Mouse (Mus musculus) gastrocnemius, postnatal 25 days (tissue): Measurements from ENCODE around the gene Crmp1. TPM values are rescaled to one million over a fixed set of nuclear protein-coding genes. Genes with fewer than 3 reads are reported as not detected.
A peak's percentile ranks its signal among the peaks of the same experiment; 100 is the strongest.

ENCODE experiments used
- DNase-seq: peaks from one replicate; pipeline ENCODE4 v3.0.0; 2022
- total RNA-seq, 2 experiments: library from RNA; stranded (reverse); gene quantifications; 1 replicate in 1 of 2; 2 replicates in 1 of 2; pipeline ENCODE4 v1.2.3; 2021

Gene Crmp1
- total RNA-seq, 2 experiments from 2014 or later, result 0.19 TPM; not detected in 1

DNA sequence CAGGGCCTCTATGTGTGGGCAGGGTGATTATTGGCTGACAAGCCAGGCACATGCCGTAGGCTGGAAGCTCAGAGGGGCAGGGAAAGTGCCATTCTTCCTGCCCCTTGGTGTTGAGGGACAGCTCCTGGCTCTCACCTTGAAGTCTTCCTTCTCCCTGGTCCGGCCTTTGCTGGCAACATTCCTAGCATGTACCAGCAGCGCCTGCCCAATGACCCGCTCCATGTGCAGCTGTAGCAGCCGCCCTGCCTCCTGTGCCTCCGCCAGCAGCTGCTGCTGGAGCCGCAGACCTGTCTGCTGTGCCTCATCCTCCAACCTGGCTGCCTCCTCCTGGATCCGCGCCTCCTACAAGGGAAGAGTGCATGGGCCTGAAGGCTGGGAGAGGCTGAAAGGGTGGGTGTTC lies 68.3 kb downstream of the Crmp1 start:
- DNase-seq, result no peak

DNA sequence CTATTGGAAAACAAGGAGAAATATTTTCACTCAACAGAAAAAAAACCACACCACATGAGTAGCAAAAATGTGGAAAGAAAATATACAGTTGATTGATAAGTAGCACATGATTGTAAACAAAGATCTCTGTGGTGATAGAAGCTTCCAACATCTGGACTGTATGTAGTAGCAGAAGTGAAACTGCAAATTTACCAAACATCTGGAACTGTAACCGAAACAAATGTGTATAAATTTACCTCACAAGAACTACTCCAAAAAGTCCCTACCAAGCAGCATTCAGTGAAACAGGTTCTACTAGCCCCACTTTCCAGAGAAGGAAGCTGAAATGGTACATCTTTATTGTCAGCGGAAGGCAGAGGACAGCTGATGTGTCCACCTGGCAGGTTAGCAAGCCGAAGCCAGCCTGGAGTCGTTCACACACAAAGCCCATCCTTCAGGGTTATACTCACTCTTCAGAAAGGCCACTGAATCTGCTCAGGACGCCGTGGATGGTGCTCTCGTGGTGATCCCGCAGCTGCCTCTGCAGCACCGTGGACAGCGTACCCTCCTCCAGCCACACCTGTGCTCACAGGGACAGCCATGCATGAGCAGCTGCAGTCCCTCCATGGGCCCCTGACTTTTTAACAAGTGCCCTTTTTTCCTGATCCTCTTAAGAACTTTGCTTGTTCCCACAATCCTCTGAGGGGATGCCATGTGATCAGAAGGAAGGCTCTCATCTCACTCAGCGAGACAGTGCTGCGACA lies 71.4 kb downstream of the Crmp1 start:
- no peak for DNase-seq

- peak; percentile 71 for DNase-seq
These were observed 77.0 kb downstream of the Crmp1 start for GRCm38 (mm10) chr5:37318715-37319114.

DNA sequence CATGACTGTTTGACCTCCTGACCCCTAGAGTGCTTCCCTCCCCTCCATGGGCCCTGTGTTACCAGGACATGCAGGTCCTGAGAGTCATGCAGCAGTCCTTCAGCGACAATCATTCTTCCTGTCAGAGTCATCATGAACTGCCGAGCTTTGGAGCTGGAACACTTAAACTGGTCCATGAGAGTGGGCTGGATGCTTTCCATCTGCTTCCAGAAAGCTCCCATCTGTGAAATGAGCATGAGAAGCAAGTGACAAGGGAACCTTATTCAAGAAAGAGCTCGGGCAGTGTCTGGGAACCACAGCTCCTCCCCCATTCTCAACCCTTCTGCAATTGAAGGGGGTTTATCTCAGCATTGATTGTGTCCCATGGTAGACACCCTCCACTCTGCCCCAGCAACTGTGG lies 78.4 kb downstream of the Crmp1 start:
- no peak for DNase-seq

DNA sequence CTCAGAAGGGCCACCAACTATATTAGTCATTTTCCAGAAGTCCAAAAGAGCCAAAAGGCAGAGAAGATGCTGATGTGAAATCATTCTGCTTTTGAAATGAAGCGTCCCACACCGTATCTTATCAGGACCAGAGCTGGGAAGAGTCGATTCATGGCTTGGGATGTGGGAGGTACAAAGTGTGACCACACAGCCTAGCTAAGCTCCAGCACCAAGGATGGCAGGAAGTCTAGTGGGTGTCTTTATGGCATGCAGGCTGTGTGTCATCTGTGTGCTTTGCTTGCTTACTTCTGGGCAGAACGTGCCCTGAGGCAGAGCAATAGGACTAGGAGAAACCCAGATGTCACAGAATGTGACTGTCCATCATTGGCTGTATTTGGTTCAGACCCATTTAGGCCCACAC lies 79.0 kb downstream of the Crmp1 start:
- no peak for DNase-seq

DNA sequence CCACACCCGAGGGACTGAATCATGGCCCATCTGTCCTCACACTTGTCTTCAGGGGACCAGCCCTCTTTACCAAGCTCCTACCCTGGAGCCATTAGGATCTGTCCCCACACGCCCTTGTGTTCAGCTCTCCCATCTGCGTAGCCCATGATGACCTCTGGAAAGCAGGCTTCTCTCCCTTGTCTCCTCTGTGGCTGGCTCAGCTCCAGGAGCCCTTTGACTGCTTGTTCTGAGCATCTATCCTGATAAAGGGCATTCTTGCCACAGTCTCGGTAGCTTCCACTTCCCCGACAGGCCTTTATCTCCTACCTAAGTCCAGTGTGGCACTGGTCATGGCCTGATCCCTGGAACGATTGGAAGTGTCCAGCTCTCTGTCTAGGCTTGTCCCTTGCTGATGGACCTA lies 84.9 kb downstream of the Crmp1 start:
- no peak for DNase-seq

DNA sequence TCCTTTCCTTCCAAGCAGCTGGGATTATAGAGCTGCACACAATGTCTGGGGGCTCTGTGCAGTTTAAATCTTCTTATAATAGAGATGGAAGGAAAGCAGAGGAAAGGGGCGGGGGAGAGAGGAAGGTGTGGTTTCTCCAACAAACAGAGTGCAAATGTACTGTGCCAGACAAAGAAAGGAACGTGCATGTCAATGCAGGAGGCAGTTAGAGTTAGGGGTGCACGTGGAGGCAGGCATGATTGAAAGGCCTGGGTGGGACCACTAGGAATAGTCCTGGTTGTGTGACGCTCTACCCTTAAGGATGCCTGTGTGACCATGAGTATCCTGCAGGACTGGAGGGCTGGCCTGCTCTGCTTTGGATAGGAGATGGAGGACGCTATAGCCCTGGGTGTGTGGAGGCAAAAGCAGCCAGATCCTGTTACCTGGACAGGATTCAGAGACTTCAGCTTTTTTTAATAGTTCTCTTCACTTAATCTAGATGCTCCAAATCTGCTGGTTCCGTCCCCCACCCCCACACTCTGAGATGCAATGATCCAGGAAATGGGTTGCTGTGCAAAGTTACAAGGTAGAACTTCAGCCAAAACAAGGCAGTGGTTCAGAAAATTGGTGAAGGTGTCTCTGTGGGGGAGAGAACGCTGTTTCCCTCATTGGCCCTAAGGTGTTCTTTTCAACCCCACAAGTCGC lies 88.9 kb downstream of the Crmp1 start:
- no peak for DNase-seq

DNA sequence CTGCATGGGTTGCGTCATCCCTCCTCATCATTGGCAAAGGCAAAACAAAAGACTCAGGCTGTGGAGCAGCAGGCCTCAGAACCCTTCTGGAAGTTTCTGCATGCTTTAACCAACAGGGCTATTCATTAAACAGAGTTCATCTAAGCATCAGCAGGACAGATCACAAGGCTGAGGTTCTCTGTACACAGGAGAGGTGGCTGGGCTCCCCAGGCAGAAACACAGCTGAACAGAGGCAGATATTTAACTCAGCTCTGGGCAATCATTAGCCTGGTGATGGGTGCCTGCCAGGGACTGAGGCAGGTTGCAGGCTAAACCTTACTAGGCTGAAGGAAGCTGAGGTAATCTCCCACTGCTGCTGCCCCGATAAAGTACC lies 89.4 kb downstream of the Crmp1 start:
- DNase-seq, result no peak

DNA sequence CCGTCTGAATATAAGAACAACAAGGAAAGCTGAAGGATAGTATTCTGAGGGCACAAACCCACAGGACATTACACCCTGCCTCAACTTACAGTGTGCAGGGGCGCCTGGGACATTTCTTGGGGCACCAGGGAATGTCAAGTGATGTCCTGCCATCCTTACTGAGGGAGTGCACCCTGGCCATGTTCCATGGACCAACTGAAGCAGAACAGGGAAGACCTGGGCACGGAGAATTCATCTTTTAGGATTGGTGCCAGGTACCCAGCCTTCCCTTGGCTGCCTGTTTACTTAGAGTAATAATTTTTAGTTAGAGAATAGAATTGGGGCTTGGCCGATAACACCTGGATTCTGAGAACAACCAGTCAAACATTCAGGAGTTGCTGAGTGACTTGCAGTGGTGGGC lies 90.3 kb downstream of the Crmp1 start:
- no peak for DNase-seq

DNA sequence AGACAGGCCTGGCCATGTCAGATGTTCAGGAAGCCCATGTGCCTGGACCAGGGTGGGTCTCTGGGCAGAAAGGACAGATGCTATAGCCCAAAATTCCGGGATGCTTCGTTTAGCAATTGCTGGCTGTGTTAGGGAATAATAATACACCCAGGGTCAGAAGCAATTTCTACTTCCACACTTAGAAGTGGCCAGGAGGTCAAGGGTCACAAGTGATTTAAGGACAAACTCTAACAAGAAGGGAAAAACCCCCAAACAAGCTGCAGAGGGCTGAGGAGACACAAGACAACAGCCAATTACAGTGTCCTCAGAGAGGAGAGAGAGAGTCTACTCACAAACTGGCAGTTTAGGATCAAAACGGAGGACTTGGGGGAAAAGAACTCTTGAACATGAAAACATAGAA lies 93.3 kb downstream of the Crmp1 start:
- no peak for DNase-seq

DNA sequence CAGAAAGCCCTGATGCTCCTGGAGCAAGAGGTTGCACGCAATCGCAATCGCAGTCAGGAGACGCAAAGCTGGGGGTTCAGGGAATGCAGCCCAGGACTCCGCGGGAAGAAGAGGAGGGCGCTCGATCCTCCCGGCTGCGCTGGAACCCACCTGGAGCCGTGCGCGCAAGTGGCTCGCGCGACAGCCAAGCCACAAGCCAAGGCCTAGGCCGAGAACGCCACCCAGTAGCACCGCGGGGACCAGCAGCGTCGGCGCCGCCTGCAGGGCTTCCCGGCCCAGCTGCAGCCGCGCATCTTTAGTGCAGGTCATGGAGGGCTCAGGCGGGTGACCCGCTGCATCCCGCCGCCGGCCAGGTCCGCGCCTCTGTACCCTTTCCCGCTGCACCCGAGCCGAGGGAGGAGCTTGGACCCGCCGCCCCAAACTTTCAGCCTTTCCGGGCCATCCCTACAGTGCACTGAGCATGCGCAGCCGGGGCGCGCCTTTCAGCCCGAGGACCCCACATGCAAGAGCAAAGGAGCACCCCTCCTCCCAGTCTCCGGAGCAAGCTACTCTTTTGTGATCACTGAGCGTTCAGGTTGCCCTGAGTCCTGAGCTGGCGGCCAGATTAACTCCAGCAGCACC lies 94.9 kb downstream of the Crmp1 start, which contains the start of gene Evc:
Evc (minus strand) TSS at position 410 of the 621 bp plus-strand sequence.
- DNase-seq, result peak; percentile 67

DNA sequence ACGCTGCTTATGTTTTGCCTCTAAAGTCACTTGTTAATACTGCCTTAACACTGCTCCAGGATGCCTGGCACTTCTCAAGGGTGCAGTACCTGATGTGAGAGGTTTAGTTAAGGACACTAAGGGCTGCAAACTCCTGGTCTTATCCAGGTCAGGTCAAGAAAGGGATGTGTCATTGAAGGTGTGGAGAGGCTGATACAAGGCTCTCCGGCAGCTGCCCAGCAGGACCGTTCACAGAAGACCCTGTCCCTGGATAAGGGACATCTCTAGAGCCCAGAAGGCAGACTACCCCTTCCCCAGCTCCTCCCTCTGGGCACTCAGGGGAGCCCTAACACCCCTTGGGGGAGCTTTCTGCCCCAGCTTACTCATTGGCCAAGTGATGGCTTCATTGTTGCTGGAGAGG lies 96.0 kb downstream of the Crmp1 start:
- DNase-seq, result no peak

GRCm38 (mm10) chr5:37338288-37338687 lies 96.5 kb downstream of the Crmp1 start, which contains the start of gene Evc2:
Gene Evc2, plus strand, starts transcription at chr5:37338499.
- peak; percentile 71 for DNase-seq

Other genes with a start within 250 kb of the Crmp1 start
- not detected for gene Gm1043, start 156.6 kb upstream of the Crmp1 start, total RNA-seq
- gene Evc, start 95.0 kb downstream of the Crmp1 start, total RNA-seq, result 10 to 100 TPM; 29.2 to 30.5 TPM
- gene Evc2, start 96.6 kb downstream of the Crmp1 start, total RNA-seq, result 1 to 10 TPM; 8.2 to 9.2 TPM